Comparison of ENCODE assay signal across 19 mouse cellular contexts in the genomic region with DNA sequence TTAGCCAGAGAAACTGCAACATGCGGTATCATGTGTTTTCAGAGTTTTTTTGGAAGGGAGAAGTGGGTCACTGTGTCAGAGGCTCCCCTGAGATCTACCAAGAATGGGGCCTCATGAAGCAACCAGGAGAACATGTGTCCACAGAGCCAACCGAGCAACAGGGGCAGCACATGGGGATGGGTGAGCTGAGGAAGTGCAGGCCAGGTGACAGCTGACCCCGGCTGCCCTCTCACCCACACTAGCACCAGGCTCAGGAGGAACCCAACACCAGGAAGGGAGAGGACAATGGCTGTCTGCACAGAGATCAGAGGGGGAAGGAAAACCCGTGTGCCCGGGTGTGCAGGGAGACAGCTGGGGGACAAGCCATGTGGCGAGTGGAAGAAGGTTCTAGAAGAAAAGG. TPM values are rescaled to one million over a fixed set of nuclear protein-coding genes. Genes with fewer than 3 reads are reported as not detected.
"Had no signal": no experiment of that assay in that cellular context is flagged by ENCODE, and none has a peak within 500 bp of the region (broad histone marks: within the 10 kb centered on the region; RNA-seq: fewer than 3 reads in every experiment).

No protein-coding gene starts in this region.

- H3K4me2 ChIP-seq: lung, embryonic 15.5 days; midbrain, embryonic 12.5 days; midbrain, embryonic 15.5 days; neural tube, embryonic 12.5 days; neural tube, embryonic 15.5 days; stomach, embryonic 15.5 days had no signal

- ATAC-seq: intestine, postnatal 0 days; midbrain, embryonic 15.5 days had no signal

- H3K27me3 ChIP-seq: liver, embryonic 13.5 days; lung, embryonic 15.5 days; midbrain, embryonic 12.5 days; midbrain, embryonic 15.5 days; neural tube, embryonic 12.5 days; neural tube, embryonic 15.5 days; stomach, embryonic 15.5 days had no signal

- H3K4me3 ChIP-seq: layer of hippocampus, adult 2 months; liver, embryonic 13.5 days; lung, embryonic 15.5 days; midbrain, embryonic 12.5 days; midbrain, embryonic 15.5 days; neural tube, embryonic 12.5 days; neural tube, embryonic 15.5 days; stomach, embryonic 15.5 days had no signal

- H3K9ac ChIP-seq: liver, embryonic 13.5 days; lung, embryonic 15.5 days; midbrain, embryonic 12.5 days; midbrain, embryonic 15.5 days; neural tube, embryonic 12.5 days; neural tube, embryonic 15.5 days; stomach, embryonic 15.5 days had no signal

- DNase-seq: kidney, postnatal 25 days; layer of hippocampus, adult 9-11 months; liver, embryonic 13.5 days; right cerebral cortex, adult 18-20 months; right cerebral cortex, postnatal 14 days; right cerebral cortex, postnatal 4 days; thymus, adult 18-20 months had no signal

- H3K27ac ChIP-seq: kidney, postnatal 0 days; layer of hippocampus, adult 2 months; liver, embryonic 13.5 days; lung, embryonic 15.5 days; midbrain, embryonic 12.5 days; midbrain, embryonic 15.5 days; neural tube, embryonic 12.5 days; neural tube, embryonic 15.5 days; stomach, embryonic 15.5 days had no signal

- H3K9me3 ChIP-seq: liver, embryonic 13.5 days; lung, embryonic 15.5 days; midbrain, embryonic 12.5 days; midbrain, embryonic 15.5 days; neural tube, embryonic 12.5 days; neural tube, embryonic 15.5 days; stomach, embryonic 15.5 days had no signal

RNA-seq across cellular contexts. Expression of a gene that starts 40.2 kb away (rescaled TPM):
- polyA plus RNA-seq: intestine, embryonic 14.5 days; kidney, embryonic 14.5 days; limb, embryonic 11.5 days; lung, embryonic 15.5 days; midbrain, embryonic 12.5 days; midbrain, embryonic 15.5 days; neural tube, embryonic 12.5 days had no signal
